Mouse (Mus musculus): ENCODE results near the gene Pir. TPM values are rescaled to one million over a fixed set of nuclear protein-coding genes. Genes with fewer than 3 reads are reported as not detected.

Pir gene
- polyA plus RNA-seq, 2 experiments = 3.1 to 5.9 TPM

DNA sequence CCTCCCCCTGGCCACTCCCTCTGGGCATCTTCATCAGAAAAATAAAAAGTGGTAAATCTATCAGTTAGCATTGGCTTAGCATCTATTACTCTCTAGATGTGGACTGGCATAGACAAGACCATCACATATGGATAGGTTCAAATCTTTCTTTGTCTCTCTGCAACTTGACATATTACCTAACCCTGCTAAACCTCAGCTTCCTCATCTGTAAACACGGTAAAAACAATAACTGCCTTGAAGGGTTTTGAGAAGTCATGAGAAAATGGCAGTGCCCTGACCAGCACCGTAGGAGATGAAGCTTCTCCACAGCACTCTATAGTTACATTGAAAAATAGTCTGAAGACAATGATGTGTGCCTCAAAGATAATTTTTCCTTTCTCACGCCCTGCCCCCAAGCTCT lies 12.6 kb upstream of the Pir start:
- no peak for TF ChIP-seq POLR2A (IDR thresholded peaks at IDR 0.05; ENCODE audit: borderline replicate concordance, extremely low read depth, insufficient read depth, insufficient read length)
- no peak overlapping the region for H3K27ac ChIP-seq (replicated peaks; ENCODE audit: low read depth, low read length)
- DNase-seq (ENCODE audit: low spot score) (no peak), ATAC-seq (ENCODE audit: low FRiP score, low read depth) (no peak)
- no peaks in the 10 kb centered on the region for H3K36me3 ChIP-seq (ENCODE audit: control insufficient read depth, insufficient read depth, low read length)
- no peaks in the 10 kb centered on the region for H3K9me3 ChIP-seq (ENCODE audit: control insufficient read depth, low read length)
- WGBS = 85% methylated on average over 3 of the region's 3 CpGs
- no peak overlapping the region for H3K4me3 ChIP-seq (replicated peaks; ENCODE audit: low read length)
- H3K27me3 ChIP-seq (ENCODE audit: control insufficient read depth, insufficient read depth, low read length) = 0 out of 2 replicates have a peak, but pooled peaks cover 4% of the 10 kb centered on the region
- H3K9ac ChIP-seq (ENCODE audit: low read depth, low read length, severe bottlenecking) = no peak overlapping the region
- no peak overlapping the region for H3K4me2 ChIP-seq (replicated peaks; ENCODE audit: low read depth, low read length, severe bottlenecking)
- no peaks in the 10 kb centered on the region for H3K4me1 ChIP-seq (ENCODE audit: control insufficient read depth, insufficient read depth, low read length)

DNA sequence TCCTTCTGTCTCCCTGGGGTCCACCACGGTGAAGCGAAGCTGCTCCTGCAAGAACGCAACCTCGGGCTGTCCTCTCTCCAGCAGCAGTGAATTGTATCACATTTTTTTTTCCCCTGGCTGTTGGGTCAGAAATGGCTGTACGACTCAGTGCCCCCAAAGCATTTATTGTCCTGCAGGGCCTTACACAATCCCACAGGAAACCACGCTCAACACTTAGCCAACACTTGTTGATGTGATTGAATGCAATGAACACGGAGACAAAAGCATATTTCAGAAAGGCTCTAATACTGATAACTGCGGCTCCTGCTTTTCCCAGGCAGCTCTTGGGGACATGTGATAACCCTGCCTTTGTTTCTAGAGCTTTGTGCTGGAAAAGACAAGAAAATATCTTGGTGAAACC lies 11.1 kb upstream of the Pir start, which contains the start of gene Bmx:
Bmx (minus strand) TSS at position 137 of the 400 bp plus-strand sequence.
- Histone ChIP-seq H3K27ac (replicated peaks; ENCODE audit: low read depth, low read length) (no peak within 1 kb of the TSS), H3K9ac (ENCODE audit: low read depth, low read length, severe bottlenecking) (no peak within 1 kb of the TSS), H3K4me2 (replicated peaks; ENCODE audit: low read depth, low read length, severe bottlenecking) (no peak within 1 kb of the TSS), H3K9me3 (ENCODE audit: control insufficient read depth, low read length) (no peaks in the 10 kb centered on the region), H3K4me3 (replicated peaks; ENCODE audit: low read length) (no peak within 1 kb of the TSS), H3K27me3 (ENCODE audit: control insufficient read depth, insufficient read depth, low read length) (0 out of 2 replicates have a peak, but pooled peaks cover 4% of the 10 kb centered on the region), H3K4me1 (ENCODE audit: control insufficient read depth, insufficient read depth, low read length) (no peaks in the 10 kb centered on the region), H3K36me3 (ENCODE audit: control insufficient read depth, insufficient read depth, low read length) (no peaks in the 10 kb centered on the region)
- no peak for DNase-seq (ENCODE audit: low spot score)
- no peak for ATAC-seq (ENCODE audit: low FRiP score, low read depth)
- 53% methylated on average over 8 of the region's 8 CpGs for WGBS
- TF ChIP-seq POLR2A (IDR thresholded peaks at IDR 0.05; ENCODE audit: borderline replicate concordance, extremely low read depth, insufficient read depth, insufficient read length) = no peak

DNA sequence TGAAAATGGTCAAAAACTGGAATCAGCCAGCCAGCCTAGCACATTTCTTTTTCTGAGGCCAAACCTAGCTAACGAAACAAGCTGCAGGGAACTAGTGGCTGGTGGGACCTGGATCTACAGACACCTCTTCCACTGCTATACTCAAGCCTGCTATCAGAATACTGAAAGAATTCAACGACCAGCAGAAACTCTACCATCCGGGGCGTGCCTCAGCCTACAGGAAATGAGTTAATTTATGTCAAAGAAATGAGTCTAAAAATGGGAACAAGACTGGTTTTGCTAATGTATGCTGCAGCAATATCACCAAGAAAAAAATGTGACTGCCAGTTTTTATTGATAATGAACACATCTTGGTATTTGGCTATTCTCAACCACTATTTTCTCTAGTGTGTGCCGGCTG lies 10.5 kb upstream of the Pir start:
- Histone ChIP-seq H3K27ac (replicated peaks; ENCODE audit: low read depth, low read length) (no peak overlapping the region), H3K4me1 (ENCODE audit: control insufficient read depth, insufficient read depth, low read length) (no peaks in the 10 kb centered on the region), H3K4me3 (replicated peaks; ENCODE audit: low read length) (no peak overlapping the region), H3K27me3 (ENCODE audit: control insufficient read depth, insufficient read depth, low read length) (0 out of 2 replicates have a peak, but pooled peaks cover 4% of the 10 kb centered on the region), H3K9me3 (ENCODE audit: control insufficient read depth, low read length) (no peaks in the 10 kb centered on the region), H3K4me2 (replicated peaks; ENCODE audit: low read depth, low read length, severe bottlenecking) (no peak overlapping the region), H3K9ac (ENCODE audit: low read depth, low read length, severe bottlenecking) (no peak overlapping the region), H3K36me3 (ENCODE audit: control insufficient read depth, insufficient read depth, low read length) (no peaks in the 10 kb centered on the region)
- DNase-seq (ENCODE audit: low spot score) (no peak), ATAC-seq (ENCODE audit: low FRiP score, low read depth) (no peak)
- TF ChIP-seq POLR2A (IDR thresholded peaks at IDR 0.05; ENCODE audit: borderline replicate concordance, extremely low read depth, insufficient read depth, insufficient read length) = no peak
- WGBS = 80% methylated on average over 5 of the region's 5 CpGs

DNA sequence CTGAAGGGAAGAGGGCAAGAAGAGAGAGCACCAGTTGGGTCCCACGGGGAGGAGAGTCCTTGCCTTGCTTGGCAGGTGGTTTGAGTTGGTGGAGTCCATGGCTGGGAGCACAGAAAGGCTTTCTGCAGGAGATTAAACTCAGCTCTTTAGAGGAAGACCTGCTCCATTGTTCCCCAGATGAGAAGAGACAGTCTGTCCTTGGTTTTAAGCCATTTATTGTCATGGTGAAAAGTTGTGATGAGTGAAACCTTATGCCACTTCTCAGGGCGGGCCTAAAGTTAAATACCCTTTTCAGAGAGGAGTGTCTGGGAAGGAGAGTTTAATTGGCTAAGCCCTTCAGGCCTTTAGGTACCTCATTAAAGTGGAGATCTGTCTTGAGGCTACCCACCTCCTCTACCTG lies 6.9 kb upstream of the Pir start:
- no peak overlapping the region for H3K4me3 ChIP-seq (replicated peaks; ENCODE audit: low read length)
- H3K27ac ChIP-seq (replicated peaks; ENCODE audit: low read depth, low read length) = no peak overlapping the region
- H3K4me1 ChIP-seq (ENCODE audit: control insufficient read depth, insufficient read depth, low read length) = no peaks in the 10 kb centered on the region
- H3K4me2 ChIP-seq (replicated peaks; ENCODE audit: low read depth, low read length, severe bottlenecking) = no peak overlapping the region
- no peak for ATAC-seq (ENCODE audit: low FRiP score, low read depth)
- H3K27me3 ChIP-seq (ENCODE audit: control insufficient read depth, insufficient read depth, low read length) = 0 out of 2 replicates have a peak, but pooled peaks cover 4% of the 10 kb centered on the region
- no peak for TF ChIP-seq POLR2A (IDR thresholded peaks at IDR 0.05; ENCODE audit: borderline replicate concordance, extremely low read depth, insufficient read depth, insufficient read length)
- DNase-seq (ENCODE audit: low spot score) = no peak
- H3K36me3 ChIP-seq (ENCODE audit: control insufficient read depth, insufficient read depth, low read length) = no peaks in the 10 kb centered on the region
- H3K9me3 ChIP-seq (ENCODE audit: control insufficient read depth, low read length) = no peaks in the 10 kb centered on the region
- no peak overlapping the region for H3K9ac ChIP-seq (ENCODE audit: low read depth, low read length, severe bottlenecking)
- WGBS = 63% methylated on average over 2 of the region's 2 CpGs

DNA sequence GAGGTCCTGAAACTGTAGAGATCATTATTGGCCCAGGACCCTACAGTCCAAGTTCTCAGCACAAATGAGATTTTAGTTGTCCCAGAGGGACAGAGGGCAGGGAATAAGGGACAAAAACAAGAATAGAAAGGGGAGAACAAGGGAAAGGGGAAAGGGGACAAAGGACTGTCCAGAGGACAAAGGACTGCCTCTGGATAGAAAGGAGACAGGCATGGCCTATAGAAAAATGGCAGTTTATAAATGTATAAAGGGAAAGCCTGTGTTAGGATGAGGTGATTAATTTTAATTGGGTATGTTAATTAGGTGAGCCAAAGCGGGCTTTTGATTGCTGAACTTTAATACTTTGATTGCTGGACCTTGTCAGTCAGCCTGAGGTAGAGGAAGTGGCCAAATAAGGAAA lies 4.3 kb upstream of the Pir start:
- Histone ChIP-seq H3K4me2 (replicated peaks; ENCODE audit: low read depth, low read length, severe bottlenecking) (no peak overlapping the region), H3K9me3 (ENCODE audit: control insufficient read depth, low read length) (no peaks in the 10 kb centered on the region), H3K9ac (ENCODE audit: low read depth, low read length, severe bottlenecking) (no peak overlapping the region), H3K36me3 (ENCODE audit: control insufficient read depth, insufficient read depth, low read length) (no peaks in the 10 kb centered on the region), H3K4me1 (ENCODE audit: control insufficient read depth, insufficient read depth, low read length) (no peaks in the 10 kb centered on the region), H3K27me3 (ENCODE audit: control insufficient read depth, insufficient read depth, low read length) (no peaks in the 10 kb centered on the region), H3K4me3 (replicated peaks; ENCODE audit: low read length) (no peak overlapping the region), H3K27ac (replicated peaks; ENCODE audit: low read depth, low read length) (no peak overlapping the region)
- DNase-seq (ENCODE audit: low spot score) (no peak), ATAC-seq (ENCODE audit: low FRiP score, low read depth) (no peak)
- TF ChIP-seq POLR2A (IDR thresholded peaks at IDR 0.05; ENCODE audit: borderline replicate concordance, extremely low read depth, insufficient read depth, insufficient read length) = no peak
- WGBS = 29% methylated on average over 1 of the region's 1 CpGs

DNA sequence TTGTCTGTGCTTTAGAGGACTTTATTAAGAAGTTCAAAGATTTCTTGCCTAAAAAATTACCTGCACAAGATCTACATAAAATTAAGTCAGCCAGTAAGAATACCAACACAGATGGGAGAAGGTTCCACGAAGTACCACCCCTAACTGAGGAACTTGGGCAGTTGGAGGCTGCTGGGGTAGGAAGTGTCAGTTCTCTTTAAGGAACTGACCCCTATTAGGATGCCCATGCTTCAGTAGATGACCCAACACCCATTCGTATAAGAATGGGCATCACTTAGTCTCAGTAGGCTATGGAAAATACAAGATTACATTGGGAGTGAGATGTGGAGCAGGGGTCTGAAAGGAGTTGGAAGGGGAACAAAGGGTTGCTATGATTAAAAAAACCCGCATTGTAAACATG lies 1.4 kb downstream of the Pir start:
- Histone ChIP-seq H3K4me2 (replicated peaks; ENCODE audit: low read depth, low read length, severe bottlenecking) (no peak overlapping the region), H3K36me3 (ENCODE audit: control insufficient read depth, insufficient read depth, low read length) (no peaks in the 10 kb centered on the region), H3K4me1 (ENCODE audit: control insufficient read depth, insufficient read depth, low read length) (no peaks in the 10 kb centered on the region), H3K27me3 (ENCODE audit: control insufficient read depth, insufficient read depth, low read length) (peaks cover 4% of the 10 kb centered on the region; the same call in 1 of the 2 replicates), H3K9ac (ENCODE audit: low read depth, low read length, severe bottlenecking) (no peak overlapping the region), H3K27ac (replicated peaks; ENCODE audit: low read depth, low read length) (no peak overlapping the region), H3K9me3 (ENCODE audit: control insufficient read depth, low read length) (no peaks in the 10 kb centered on the region), H3K4me3 (replicated peaks; ENCODE audit: low read length) (no peak overlapping the region)
- DNase-seq (ENCODE audit: low spot score) (no peak), ATAC-seq (ENCODE audit: low FRiP score, low read depth) (no peak)
- no peak for TF ChIP-seq POLR2A (IDR thresholded peaks at IDR 0.05; ENCODE audit: borderline replicate concordance, extremely low read depth, insufficient read depth, insufficient read length)
- 80% methylated on average over 3 of the region's 3 CpGs for WGBS
